Mouse (Mus musculus) CD4-positive, CD25-positive, alpha-beta regulatory T cell, adult 9 weeks (primary cell): ENCODE data around the gene Olfr297. TPM values are rescaled to one million over a fixed set of nuclear protein-coding genes. Genes with fewer than 3 reads are reported as not detected.

Experiments used
- polyA plus RNA-seq: library from polyadenylated mRNA; unstranded; fragments of 100-300 nt; shearing (Covaris generic); gene quantifications from one replicate; pipeline ENCODE4 v1.2.1, GENCODE M21; 2017

Gene Olfr297
- polyA plus RNA-seq, result not detected

DNA sequence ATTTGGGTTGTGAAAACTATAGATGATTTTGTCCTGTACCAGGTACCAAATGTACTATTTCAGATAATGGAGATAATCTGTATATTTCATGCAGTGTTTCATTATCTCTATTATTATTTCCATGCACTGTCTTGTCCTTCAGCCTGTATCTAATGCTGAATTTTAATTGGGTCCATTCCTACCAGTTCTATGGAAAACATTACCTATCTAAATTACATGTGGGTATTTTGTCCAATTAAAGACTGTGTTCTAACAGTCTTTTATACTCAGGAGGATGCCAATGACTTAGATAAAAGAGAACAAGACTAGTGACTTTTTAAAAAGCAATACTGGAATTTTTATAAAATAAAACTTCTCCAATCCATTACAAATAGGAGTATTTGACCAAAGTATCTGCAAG is at the start of gene Olfr297:
Olfr297 (plus strand) TSS at position 301 of the 400 bp plus-strand sequence.

DNA sequence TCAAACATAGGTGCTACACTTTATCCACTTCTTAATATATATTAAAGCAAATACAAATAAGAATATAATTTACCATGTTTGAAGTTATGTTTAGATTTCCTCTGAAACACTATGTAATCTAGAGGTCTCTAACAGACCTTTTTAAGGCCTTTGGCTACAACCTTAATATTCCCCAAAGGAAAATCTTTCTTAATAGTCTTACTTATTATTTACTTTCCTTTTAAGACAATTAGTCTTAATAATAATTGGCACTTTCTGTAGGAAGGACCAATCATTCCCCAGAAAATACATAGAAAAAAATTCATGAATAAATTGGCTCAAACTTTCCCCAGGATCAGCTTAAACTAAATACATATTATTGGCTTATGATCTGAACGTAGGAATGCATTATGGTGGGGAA is 27.4 kb upstream of the Olfr297 start, which contains the start of gene Olfr298:
Olfr298 (minus strand) TSS at position 101 of the 400 bp plus-strand sequence.

Other genes starting within 250 kb of the Olfr297 start
- not detected for gene Olfr310, start 242.8 kb upstream of the Olfr297 start, polyA plus RNA-seq
- gene Olfr309, start 206.3 kb upstream of the Olfr297 start, polyA plus RNA-seq, result not detected
- gene Olfr308, start 194.3 kb upstream of the Olfr297 start, polyA plus RNA-seq, result not detected
- gene Olfr307, start 182.4 kb upstream of the Olfr297 start, polyA plus RNA-seq, result not detected
- gene Olfr305, start 153.0 kb upstream of the Olfr297 start, polyA plus RNA-seq, result not detected
- gene Olfr304, start 133.3 kb upstream of the Olfr297 start, polyA plus RNA-seq, result not detected
- gene Olfr303, start 122.2 kb upstream of the Olfr297 start, polyA plus RNA-seq, result not detected
- gene Olfr301, start 116.1 kb upstream of the Olfr297 start, polyA plus RNA-seq, result not detected
- not detected for gene Olfr299, start 60.0 kb upstream of the Olfr297 start, polyA plus RNA-seq
- not detected for gene Olfr298, start 27.5 kb upstream of the Olfr297 start, polyA plus RNA-seq
- not detected for gene Olfr295, start 63.9 kb downstream of the Olfr297 start, polyA plus RNA-seq
- gene Olfr294, start 96.7 kb downstream of the Olfr297 start, polyA plus RNA-seq, result not detected
- not detected for gene Olfr293, start 129.1 kb downstream of the Olfr297 start, polyA plus RNA-seq
- gene Olfr292, start 168.4 kb downstream of the Olfr297 start, polyA plus RNA-seq, result not detected